Mouse (Mus musculus) brain, embryonic 14.5 days (tissue): ENCODE data around the gene Adgrd1.

ENCODE experiments used
- CTCF ChIP-seq: fragments of 200-500 bp; IDR thresholded peaks from 2 replicates; pipeline ENCODE4 v1.5.1; 2012; ENCODE audit warnings: inconsistent platforms, mild to moderate bottlenecking, moderate library complexity, borderline replicate concordance; ENCODE audit not compliant: insufficient read depth, insufficient read length; ENCODE audit errors: extremely low read depth
- POLR2A ChIP-seq: fragments of 200-500 bp; IDR thresholded peaks from 2 replicates; pipeline ENCODE4 v1.6.1; 2012; ENCODE audit warnings: mild to moderate bottlenecking, inconsistent platforms, borderline replicate concordance; ENCODE audit not compliant: poor library complexity, insufficient read depth, insufficient read length, severe bottlenecking; ENCODE audit errors: extremely low read depth

- TF ChIP-seq POLR2A = no peak
- TF ChIP-seq CTCF = no peak
Observed at GRCm38 (mm10) chr5:129216001-129216400, 119.5 kb downstream of the Adgrd1 start.
